Mouse (Mus musculus): ENCODE data around the gene Scoc. TPM values are rescaled to one million over a fixed set of nuclear protein-coding genes. Genes with fewer than 3 reads are reported as not detected.

The Scoc gene
- polyA plus RNA-seq, 1 experiment from 2014 or later: 290 TPM

DNA sequence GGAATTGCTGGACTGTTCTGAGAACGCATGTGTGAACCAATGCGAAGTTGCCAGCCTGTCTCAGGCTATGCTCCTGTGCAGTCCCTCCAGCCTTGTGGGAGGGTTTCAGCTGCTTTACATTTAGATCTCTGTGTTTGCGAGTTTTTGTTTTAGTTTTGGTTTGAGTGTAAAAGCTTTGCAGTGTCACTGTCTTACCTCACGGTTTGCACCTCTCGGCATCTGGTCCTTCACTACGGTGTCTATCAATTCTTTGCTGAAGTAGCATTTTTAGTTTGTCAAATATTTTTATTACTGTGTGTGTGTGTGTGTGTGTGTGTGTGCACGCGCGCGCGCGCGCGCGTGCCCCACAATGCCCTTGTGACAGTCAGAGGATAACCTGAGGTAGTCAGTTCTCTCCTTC, 41.3 kb downstream of the Scoc start:
- no peak overlapping the region for H3K4me2 ChIP-seq (replicated peaks)
- no peak overlapping the region for H3K9ac ChIP-seq
- no peaks in the 10 kb centered on the region for H3K27me3 ChIP-seq (ENCODE audit: control insufficient read depth, insufficient read depth, low read length)
- no peak overlapping the region for H3K27ac ChIP-seq
- H3K4me1 ChIP-seq (replicated peaks; ENCODE audit: control insufficient read depth, insufficient read depth, low read length): no peaks in the 10 kb centered on the region
- no peak for ATAC-seq (ENCODE audit: low FRiP score)
- H3K36me3 ChIP-seq (replicated peaks; ENCODE audit: control insufficient read depth, insufficient read depth): no peaks in the 10 kb centered on the region; the same call in 1 of the 2 replicates
- DNase-seq (ENCODE audit: low spot score): no peak
- no peaks in the 10 kb centered on the region for H3K9me3 ChIP-seq (ENCODE audit: control insufficient read depth, low read length)
- WGBS: 98% methylated on average over 15 of the region's 15 CpGs
- H3K4me3 ChIP-seq (replicated peaks; ENCODE audit: low read length): no peak overlapping the region

GRCm38 (mm10) chr8:83408496-83408895, 49.7 kb downstream of the Scoc start:
- no peak overlapping the region for H3K27ac ChIP-seq
- no peaks in the 10 kb centered on the region for H3K4me1 ChIP-seq (replicated peaks; ENCODE audit: control insufficient read depth, insufficient read depth, low read length)
- DNase-seq (ENCODE audit: low spot score): no peak
- no peaks in the 10 kb centered on the region for H3K27me3 ChIP-seq (ENCODE audit: control insufficient read depth, insufficient read depth, low read length)
- no peak overlapping the region for H3K4me3 ChIP-seq (replicated peaks; ENCODE audit: low read length)
- ATAC-seq (ENCODE audit: low FRiP score): no peak
- 85% methylated on average over 7 of the region's 7 CpGs for WGBS
- H3K4me2 ChIP-seq (replicated peaks): no peak overlapping the region
- H3K9ac ChIP-seq: no peak overlapping the region
- no peaks in the 10 kb centered on the region for H3K36me3 ChIP-seq (replicated peaks; ENCODE audit: control insufficient read depth, insufficient read depth)
- H3K9me3 ChIP-seq (ENCODE audit: control insufficient read depth, low read length): no peaks in the 10 kb centered on the region

DNA sequence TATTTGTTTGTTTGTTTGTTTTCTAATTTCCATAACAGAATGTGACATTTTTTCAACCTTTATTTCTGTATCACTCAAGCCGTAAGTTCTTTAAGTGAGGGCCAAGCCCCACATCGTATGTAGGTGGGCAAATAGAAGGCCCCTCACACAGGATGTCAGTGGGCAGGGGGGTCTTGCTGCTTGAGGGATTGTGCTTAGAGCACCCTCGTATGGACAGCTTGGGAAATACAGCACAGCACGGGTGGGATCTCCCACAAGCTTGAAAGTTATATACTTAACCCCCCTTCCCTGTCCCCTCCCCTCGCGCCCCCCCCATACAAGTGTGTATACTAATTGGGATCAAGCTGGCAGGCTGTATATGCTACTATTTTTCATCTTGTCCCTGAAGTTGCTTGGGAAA, 51.4 kb downstream of the Scoc start:
- Histone ChIP-seq H3K9me3 (ENCODE audit: control insufficient read depth, low read length) (no peaks in the 10 kb centered on the region), H3K4me3 (replicated peaks; ENCODE audit: low read length) (no peak overlapping the region), H3K36me3 (replicated peaks; ENCODE audit: control insufficient read depth, insufficient read depth) (no peaks in the 10 kb centered on the region), H3K27me3 (ENCODE audit: control insufficient read depth, insufficient read depth, low read length) (no peaks in the 10 kb centered on the region), H3K9ac (no peak overlapping the region), H3K4me2 (replicated peaks) (no peak overlapping the region), H3K27ac (no peak overlapping the region), H3K4me1 (replicated peaks; ENCODE audit: control insufficient read depth, insufficient read depth, low read length) (no peaks in the 10 kb centered on the region)
- WGBS: 35% methylated on average over 6 of the region's 6 CpGs
- DNase-seq (ENCODE audit: low spot score): no peak
- ATAC-seq (ENCODE audit: low FRiP score): no peak

GRCm38 (mm10) chr8:83405548-83405947, 52.6 kb downstream of the Scoc start:
- 86% methylated on average over 10 of the region's 10 CpGs for whole genome bisulfite sequencing
- DNase-seq (ENCODE audit: low spot score) (no peak), ATAC-seq (ENCODE audit: low FRiP score) (no peak)
- H3K27me3 ChIP-seq (ENCODE audit: control insufficient read depth, insufficient read depth, low read length): no peaks in the 10 kb centered on the region
- no peak overlapping the region for H3K9ac ChIP-seq
- H3K36me3 ChIP-seq (replicated peaks; ENCODE audit: control insufficient read depth, insufficient read depth): no peaks in the 10 kb centered on the region
- no peaks in the 10 kb centered on the region for H3K9me3 ChIP-seq (ENCODE audit: control insufficient read depth, low read length)
- no peak overlapping the region for H3K4me2 ChIP-seq (replicated peaks)
- H3K4me1 ChIP-seq (replicated peaks; ENCODE audit: control insufficient read depth, insufficient read depth, low read length): no peaks in the 10 kb centered on the region
- no peak overlapping the region for H3K27ac ChIP-seq
- no peak overlapping the region for H3K4me3 ChIP-seq (replicated peaks; ENCODE audit: low read length)

- no peaks in the 10 kb centered on the region for H3K36me3 ChIP-seq (replicated peaks; ENCODE audit: control insufficient read depth, insufficient read depth)
- WGBS: 74% methylated on average over 4 of the region's 4 CpGs
- H3K9ac ChIP-seq: no peak overlapping the region
- no peaks in the 10 kb centered on the region for H3K9me3 ChIP-seq (ENCODE audit: control insufficient read depth, low read length)
- DNase-seq (ENCODE audit: low spot score) (no peak), ATAC-seq (ENCODE audit: low FRiP score) (no peak)
- no peaks in the 10 kb centered on the region for H3K27me3 ChIP-seq (ENCODE audit: control insufficient read depth, insufficient read depth, low read length)
- no peaks in the 10 kb centered on the region for H3K4me1 ChIP-seq (replicated peaks; ENCODE audit: control insufficient read depth, insufficient read depth, low read length)
- no peak overlapping the region for H3K4me3 ChIP-seq (replicated peaks; ENCODE audit: low read length)
- no peak overlapping the region for H3K4me2 ChIP-seq (replicated peaks)
- H3K27ac ChIP-seq: no peak overlapping the region
Measured at GRCm38 (mm10) chr8:83397726-83398125, 60.5 kb downstream of the Scoc start.

DNA sequence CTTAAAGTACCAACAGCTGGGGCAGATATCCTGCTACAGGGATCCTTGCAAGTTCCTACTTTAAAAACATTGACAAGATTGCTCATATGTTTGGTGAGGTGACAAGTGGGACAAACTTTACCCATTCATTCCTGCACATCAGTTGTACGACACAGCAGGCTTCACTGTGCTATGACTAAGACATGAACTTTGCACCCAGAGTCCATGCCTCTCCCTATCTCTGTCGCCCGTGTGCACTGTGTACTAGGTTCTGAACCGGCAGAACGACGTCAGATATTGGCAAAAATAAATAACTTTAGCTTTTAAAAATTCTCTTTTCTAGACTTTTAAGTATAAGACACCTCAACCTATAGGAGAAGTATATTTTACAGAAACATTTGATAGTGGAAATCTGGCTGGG, 61.5 kb downstream of the Scoc start:
- Histone ChIP-seq H3K9me3 (ENCODE audit: control insufficient read depth, low read length) (no peaks in the 10 kb centered on the region), H3K9ac (no peak overlapping the region), H3K4me2 (replicated peaks) (no peak overlapping the region), H3K4me1 (replicated peaks; ENCODE audit: control insufficient read depth, insufficient read depth, low read length) (no peaks in the 10 kb centered on the region), H3K36me3 (replicated peaks; ENCODE audit: control insufficient read depth, insufficient read depth) (no peaks in the 10 kb centered on the region), H3K27ac (no peak overlapping the region), H3K4me3 (replicated peaks; ENCODE audit: low read length) (no peak overlapping the region), H3K27me3 (ENCODE audit: control insufficient read depth, insufficient read depth, low read length) (no peaks in the 10 kb centered on the region)
- WGBS: 92% methylated on average over 6 of the region's 6 CpGs
- DNase-seq (ENCODE audit: low spot score): no peak
- no peak for ATAC-seq (ENCODE audit: low FRiP score)

DNA sequence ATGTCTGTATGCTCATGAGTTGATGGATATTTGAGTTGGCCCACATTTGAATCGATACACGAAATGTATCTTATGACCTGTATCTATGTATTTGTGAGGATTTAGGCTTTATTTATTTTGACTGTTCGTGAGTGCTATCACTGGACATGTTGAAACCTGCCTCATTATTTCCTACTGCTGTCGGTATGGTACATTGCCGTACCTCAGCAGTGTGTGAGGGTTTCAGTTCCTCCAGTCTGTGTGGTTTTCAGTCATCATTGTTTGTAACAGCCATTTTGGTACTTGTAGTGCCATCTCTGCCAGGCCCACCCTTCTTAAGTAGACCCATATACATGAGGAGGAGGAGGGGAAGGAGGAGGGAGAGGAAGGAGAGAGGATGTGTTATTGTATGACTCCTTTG, 63.9 kb downstream of the Scoc start:
- Histone ChIP-seq H3K36me3 (replicated peaks; ENCODE audit: control insufficient read depth, insufficient read depth) (no peaks in the 10 kb centered on the region), H3K9ac (no peak overlapping the region), H3K4me3 (replicated peaks; ENCODE audit: low read length) (no peak overlapping the region), H3K27ac (no peak overlapping the region), H3K27me3 (ENCODE audit: control insufficient read depth, insufficient read depth, low read length) (no peaks in the 10 kb centered on the region), H3K9me3 (ENCODE audit: control insufficient read depth, low read length) (no peaks in the 10 kb centered on the region), H3K4me2 (replicated peaks) (no peak overlapping the region), H3K4me1 (replicated peaks; ENCODE audit: control insufficient read depth, insufficient read depth, low read length) (no peaks in the 10 kb centered on the region)
- ATAC-seq (ENCODE audit: low FRiP score) (no peak), DNase-seq (ENCODE audit: low spot score) (no peak)
- WGBS: 93% methylated on average over 5 of the region's 5 CpGs

- ATAC-seq (ENCODE audit: low FRiP score): no peak
- Histone ChIP-seq H3K9me3 (ENCODE audit: control insufficient read depth, low read length) (no peaks in the 10 kb centered on the region), H3K4me3 (replicated peaks; ENCODE audit: low read length) (no peak overlapping the region), H3K27me3 (ENCODE audit: control insufficient read depth, insufficient read depth, low read length) (no peaks in the 10 kb centered on the region), H3K36me3 (replicated peaks; ENCODE audit: control insufficient read depth, insufficient read depth) (no peaks in the 10 kb centered on the region), H3K4me2 (replicated peaks) (no peak overlapping the region), H3K27ac (no peak overlapping the region), H3K4me1 (replicated peaks; ENCODE audit: control insufficient read depth, insufficient read depth, low read length) (no peaks in the 10 kb centered on the region), H3K9ac (no peak overlapping the region)
- WGBS: 67% methylated on average over 1 of the region's 1 CpGs
- no peak for DNase-seq (ENCODE audit: low spot score)
Measured at GRCm38 (mm10) chr8:83392521-83392920, 65.7 kb downstream of the Scoc start.

GRCm38 (mm10) chr8:83390006-83390701, 68.0 kb downstream of the Scoc start:
- H3K9me3 ChIP-seq (ENCODE audit: control insufficient read depth, low read length): no peaks in the 10 kb centered on the region
- peak overlapping the region; percentile 77 for H3K4me2 ChIP-seq (replicated peaks)
- DNase-seq (ENCODE audit: low spot score) (no peak), ATAC-seq (ENCODE audit: low FRiP score) (peak; percentile 74)
- H3K4me3 ChIP-seq (replicated peaks; ENCODE audit: low read length): peak overlapping the region; percentile 68
- no peaks in the 10 kb centered on the region for H3K27me3 ChIP-seq (ENCODE audit: control insufficient read depth, insufficient read depth, low read length)
- WGBS: 8% methylated on average over 14 of the region's 14 CpGs
- no peaks in the 10 kb centered on the region for H3K4me1 ChIP-seq (replicated peaks; ENCODE audit: control insufficient read depth, insufficient read depth, low read length)
- peak overlapping the region; percentile 81 for H3K9ac ChIP-seq
- H3K27ac ChIP-seq: no peak overlapping the region
- no peaks in the 10 kb centered on the region for H3K36me3 ChIP-seq (replicated peaks; ENCODE audit: control insufficient read depth, insufficient read depth)

Measured in hindbrain, embryonic 14.5 days (tissue).